Mouse (Mus musculus) c-Kit-positive CD71-positive TER-119-negative erythroid progenitor cells, embryonic 14.5 days (primary cell): ENCODE measurements around the gene Dsn1.

Experiments used
- DNase-seq: peaks from one replicate; pipeline ENCODE4 v3.0.0-alpha.2; 2013; ENCODE audit warnings: low read depth

Gene Dsn1

GRCm38 (mm10) chr2:157027106-157028008 is 20.4 kb upstream of the Dsn1 start:
- peak; percentile 48 for DNase-seq

GRCm38 (mm10) chr2:157021156-157021555 is 14.2 kb upstream of the Dsn1 start:
- DNase-seq = no peak

GRCm38 (mm10) chr2:157019228-157019627 is 12.3 kb upstream of the Dsn1 start:
- DNase-seq = no peak

- DNase-seq = no peak
These were observed 9.7 kb upstream of the Dsn1 start for GRCm38 (mm10) chr2:157016529-157017270.

GRCm38 (mm10) chr2:157012341-157012740 is 5.4 kb upstream of the Dsn1 start:
- no peak for DNase-seq

- DNase-seq = no peak
These were observed 3.8 kb upstream of the Dsn1 start for GRCm38 (mm10) chr2:157010634-157011310.

- DNase-seq = no peak
These were observed 3.2 kb upstream of the Dsn1 start for GRCm38 (mm10) chr2:157010121-157010520.

- no peak for DNase-seq
These were observed 1.6 kb upstream of the Dsn1 start for GRCm38 (mm10) chr2:157008509-157008908.

GRCm38 (mm10) chr2:157007234-157007596 is 261 bp upstream of the Dsn1 start:
- no peak for DNase-seq

GRCm38 (mm10) chr2:157002321-157002720 is 4.6 kb downstream of the Dsn1 start:
- DNase-seq = no peak

GRCm38 (mm10) chr2:156998263-156998662 is 8.7 kb downstream of the Dsn1 start:
- DNase-seq = no peak

GRCm38 (mm10) chr2:156996576-156996975 is 10.4 kb downstream of the Dsn1 start:
- DNase-seq = no peak

GRCm38 (mm10) chr2:156991470-156992319 is 15.3 kb downstream of the Dsn1 start, which contains the start of gene Ndrg3:
Ndrg3 (minus strand) TSS chr2:156992056.
- DNase-seq = peak; percentile 90

- DNase-seq = no peak
These were observed 16.1 kb downstream of the Dsn1 start for GRCm38 (mm10) chr2:156990727-156991431.

- no peak for DNase-seq
These were observed 19.6 kb downstream of the Dsn1 start for GRCm38 (mm10) chr2:156987316-156987715.

- DNase-seq = peak; percentile 46
These were observed 24.1 kb downstream of the Dsn1 start for GRCm38 (mm10) chr2:156982864-156983263.

- DNase-seq = no peak
These were observed 25.7 kb downstream of the Dsn1 start for GRCm38 (mm10) chr2:156981291-156981690.

GRCm38 (mm10) chr2:156980059-156980458 is 26.9 kb downstream of the Dsn1 start:
- no peak for DNase-seq

- DNase-seq = no peak
These were observed 30.2 kb downstream of the Dsn1 start for GRCm38 (mm10) chr2:156976711-156977110.

- no peak for DNase-seq
These were observed 32.0 kb downstream of the Dsn1 start for GRCm38 (mm10) chr2:156974967-156975366.
